Comparison of ENCODE assay signal across 26 mouse cellular contexts in the genomic region with DNA sequence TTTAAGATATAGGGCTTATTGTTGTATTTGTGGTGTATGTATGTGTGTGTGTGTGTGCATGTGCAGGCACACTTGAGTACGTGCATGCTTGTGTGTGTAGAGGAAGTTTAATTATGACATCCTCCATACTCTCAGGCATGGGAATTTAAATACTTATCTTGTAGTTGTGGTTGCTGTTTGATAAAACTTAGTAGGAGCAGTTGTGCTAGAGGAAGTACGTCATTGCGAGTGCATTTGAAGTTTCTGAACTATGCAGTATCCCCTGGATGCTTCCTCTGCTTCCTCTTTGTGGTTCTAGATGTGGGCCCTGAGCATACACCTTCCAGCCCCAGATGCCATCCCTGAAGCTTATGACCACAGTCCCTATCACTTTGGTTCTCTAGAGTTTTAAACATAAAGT.
"Had no signal": no experiment of that assay in that cellular context is flagged by ENCODE, and none has a peak within 500 bp of the region (broad histone marks: within the 10 kb centered on the region; RNA-seq: fewer than 3 reads in every experiment).

No protein-coding gene starts in this region.

- H3K9me3 ChIP-seq: embryonic facial prominence, embryonic 10.5 days; embryonic facial prominence, embryonic 12.5 days; embryonic facial prominence, embryonic 13.5 days; embryonic facial prominence, embryonic 15.5 days; forebrain, embryonic 10.5 days; forebrain, embryonic 12.5 days; forebrain, embryonic 13.5 days; forebrain, embryonic 15.5 days had no signal

- H3K4me2 ChIP-seq: embryonic facial prominence, embryonic 12.5 days; embryonic facial prominence, embryonic 13.5 days; embryonic facial prominence, embryonic 15.5 days; forebrain, embryonic 12.5 days; forebrain, embryonic 13.5 days; forebrain, embryonic 15.5 days had no signal

- H3K9ac ChIP-seq: embryonic facial prominence, embryonic 12.5 days; embryonic facial prominence, embryonic 13.5 days; embryonic facial prominence, embryonic 15.5 days; forebrain, embryonic 12.5 days; forebrain, embryonic 13.5 days; forebrain, embryonic 15.5 days; forebrain, postnatal 0 days had no signal

- H3K27me3 ChIP-seq: embryonic facial prominence, embryonic 12.5 days; embryonic facial prominence, embryonic 13.5 days; embryonic facial prominence, embryonic 15.5 days; forebrain, embryonic 12.5 days; forebrain, embryonic 13.5 days; forebrain, embryonic 15.5 days had no signal

- H3K36me3 ChIP-seq: embryonic facial prominence, embryonic 10.5 days; embryonic facial prominence, embryonic 12.5 days; embryonic facial prominence, embryonic 13.5 days; embryonic facial prominence, embryonic 15.5 days; forebrain, embryonic 10.5 days; forebrain, embryonic 12.5 days; forebrain, embryonic 15.5 days had no signal

- H3K4me3 ChIP-seq: embryonic facial prominence, embryonic 10.5 days; embryonic facial prominence, embryonic 12.5 days; embryonic facial prominence, embryonic 13.5 days; embryonic facial prominence, embryonic 15.5 days; erythroblast, embryonic 14.5 days; forebrain, embryonic 10.5 days; forebrain, embryonic 12.5 days; forebrain, embryonic 13.5 days; forebrain, embryonic 15.5 days; gastrocnemius, adult 2 months; heart, adult 2 months had no signal

- DNase-seq: cerebellum, adult 9-11 months; cerebellum, postnatal 10 days; cerebellum, postnatal 14 days; cerebellum, postnatal 25 days; cerebellum, postnatal 36 days; embryo, embryonic 11 days; forebrain, postnatal 0 days; gastrocnemius, adult 2 months; gastrocnemius, postnatal 10 days; gastrocnemius, postnatal 14 days; gastrocnemius, postnatal 25 days; gastrocnemius, postnatal 36 days; heart, adult 11 months; heart, adult 18-20 months; heart, adult 2 months had no signal

- ATAC-seq: forebrain, embryonic 13.5 days; forebrain, embryonic 14.5 days; forebrain, embryonic 15.5 days; forebrain, embryonic 16.5 days; forebrain, postnatal 0 days had no signal

- H3K4me1 ChIP-seq: embryonic facial prominence, embryonic 10.5 days; embryonic facial prominence, embryonic 12.5 days; embryonic facial prominence, embryonic 13.5 days; embryonic facial prominence, embryonic 15.5 days; forebrain, embryonic 10.5 days; forebrain, embryonic 12.5 days; forebrain, embryonic 13.5 days; forebrain, embryonic 15.5 days had no signal

- H3K27ac ChIP-seq: embryonic facial prominence, embryonic 10.5 days; embryonic facial prominence, embryonic 12.5 days; embryonic facial prominence, embryonic 13.5 days; embryonic facial prominence, embryonic 15.5 days; forebrain, embryonic 10.5 days; forebrain, embryonic 12.5 days; forebrain, embryonic 13.5 days; forebrain, embryonic 15.5 days; gastrocnemius, adult 2 months; heart, adult 2 months had no signal
